Mouse (Mus musculus): ENCODE measurements around the gene Nfe2l1. TPM values are rescaled to one million over a fixed set of nuclear protein-coding genes. Genes with fewer than 3 reads are reported as not detected.

Gene Nfe2l1
- polyA plus RNA-seq, 1 experiment from 2014 or later, result 31.6 TPM

- Histone ChIP-seq H3K9me3 (ENCODE audit: control insufficient read depth) (no peaks in the 10 kb centered on the region), H3K27ac (ENCODE audit: low read depth, low read length) (no peak overlapping the region), H3K4me1 (replicated peaks; ENCODE audit: control insufficient read depth, insufficient read depth, low read length) (no peaks in the 10 kb centered on the region), H3K27me3 (replicated peaks; ENCODE audit: control insufficient read depth, insufficient read depth, low read length) (peaks cover 24% of the 10 kb centered on the region), H3K4me3 (ENCODE audit: low read depth, low read length) (peak overlapping the region; percentile 23), H3K4me2 (replicated peaks; ENCODE audit: low read depth) (peak overlapping the region; percentile 64), H3K36me3 (ENCODE audit: control insufficient read depth, insufficient read depth) (no peaks in the 10 kb centered on the region), H3K9ac (ENCODE audit: low read depth, low read length) (no peak overlapping the region)
- 30% methylated on average over 4 of the region's 4 CpGs for WGBS
- ATAC-seq, result no peak
- TF ChIP-seq CTCF (IDR thresholded peaks at IDR 0.05; ENCODE audit: low read depth), result no peak
Observed at GRCm38 (mm10) chr11:96875270-96875669, 45.5 kb upstream of the Nfe2l1 start.

GRCm38 (mm10) chr11:96873601-96874140 lies 43.9 kb upstream of the Nfe2l1 start:
- WGBS, result 68% methylated on average over 11 of the region's 11 CpGs
- Histone ChIP-seq H3K27ac (ENCODE audit: low read depth, low read length) (no peak overlapping the region), H3K9ac (ENCODE audit: low read depth, low read length) (no peak overlapping the region)

GRCm38 (mm10) chr11:96872441-96873379 lies 42.9 kb upstream of the Nfe2l1 start:
- H3K9me3 ChIP-seq (ENCODE audit: control insufficient read depth), result no peaks in the 10 kb centered on the region
- H3K27ac ChIP-seq (ENCODE audit: low read depth, low read length), result no peak overlapping the region
- H3K4me2 ChIP-seq (replicated peaks; ENCODE audit: low read depth), result no peak overlapping the region; the same call in 1 of the 2 replicates
- no peaks in the 10 kb centered on the region for H3K4me1 ChIP-seq (replicated peaks; ENCODE audit: control insufficient read depth, insufficient read depth, low read length)
- 21% methylated on average over 24 of the region's 24 CpGs for WGBS
- peaks cover 15% of the 10 kb centered on the region for H3K27me3 ChIP-seq (replicated peaks; ENCODE audit: control insufficient read depth, insufficient read depth, low read length)
- no peak for TF ChIP-seq CTCF (IDR thresholded peaks at IDR 0.05; ENCODE audit: low read depth)
- no peaks in the 10 kb centered on the region for H3K36me3 ChIP-seq (ENCODE audit: control insufficient read depth, insufficient read depth)
- ATAC-seq, result no peak
- no peak overlapping the region for H3K9ac ChIP-seq (ENCODE audit: low read depth, low read length)
- no peak overlapping the region for H3K4me3 ChIP-seq (ENCODE audit: low read depth, low read length)

More at GRCm38 (mm10) chr11:96873601-96874140, 43.9 kb upstream of the Nfe2l1 start:
- H3K27me3 ChIP-seq (replicated peaks; ENCODE audit: control insufficient read depth, insufficient read depth, low read length), result peaks cover 18% of the 10 kb centered on the region
- no peaks in the 10 kb centered on the region for H3K9me3 ChIP-seq (ENCODE audit: control insufficient read depth)
- H3K36me3 ChIP-seq (ENCODE audit: control insufficient read depth, insufficient read depth), result no peaks in the 10 kb centered on the region
- H3K4me1 ChIP-seq (replicated peaks; ENCODE audit: control insufficient read depth, insufficient read depth, low read length), result no peaks in the 10 kb centered on the region
- ATAC-seq, result no peak
- no peak overlapping the region for H3K4me3 ChIP-seq (ENCODE audit: low read depth, low read length)
- H3K4me2 ChIP-seq (replicated peaks; ENCODE audit: low read depth), result no peak overlapping the region
- TF ChIP-seq CTCF (IDR thresholded peaks at IDR 0.05; ENCODE audit: low read depth), result no peak

GRCm38 (mm10) chr11:96867149-96867548 lies 37.4 kb upstream of the Nfe2l1 start:
- peak; percentile 94 for TF ChIP-seq CTCF (IDR thresholded peaks at IDR 0.05; ENCODE audit: low read depth)
- Histone ChIP-seq H3K9me3 (ENCODE audit: control insufficient read depth) (no peaks in the 10 kb centered on the region), H3K4me3 (ENCODE audit: low read depth, low read length) (no peak overlapping the region), H3K36me3 (ENCODE audit: control insufficient read depth, insufficient read depth) (no peaks in the 10 kb centered on the region), H3K4me2 (replicated peaks; ENCODE audit: low read depth) (no peak overlapping the region), H3K4me1 (replicated peaks; ENCODE audit: control insufficient read depth, insufficient read depth, low read length) (no peaks in the 10 kb centered on the region), H3K9ac (ENCODE audit: low read depth, low read length) (no peak overlapping the region), H3K27ac (ENCODE audit: low read depth, low read length) (no peak overlapping the region), H3K27me3 (replicated peaks; ENCODE audit: control insufficient read depth, insufficient read depth, low read length) (peaks cover 8% of the 10 kb centered on the region)
- no peak for ATAC-seq
- 12% methylated on average over 5 of the region's 5 CpGs for WGBS

GRCm38 (mm10) chr11:96863206-96863995 lies 33.6 kb upstream of the Nfe2l1 start:
- TF ChIP-seq CTCF (IDR thresholded peaks at IDR 0.05; ENCODE audit: low read depth), result no peak
- 27% methylated on average over 26 of the region's 26 CpGs for WGBS

GRCm38 (mm10) chr11:96862534-96862933 lies 32.8 kb upstream of the Nfe2l1 start:
- TF ChIP-seq CTCF (IDR thresholded peaks at IDR 0.05; ENCODE audit: low read depth), result no peak
- H3K4me3 ChIP-seq (ENCODE audit: low read depth, low read length), result no peak overlapping the region; the same call in 1 of the 2 replicates
- WGBS, result 81% methylated on average over 12 of the region's 12 CpGs
- no peaks in the 10 kb centered on the region for H3K36me3 ChIP-seq (ENCODE audit: control insufficient read depth, insufficient read depth)
- H3K9ac ChIP-seq (ENCODE audit: low read depth, low read length), result no peak overlapping the region
- H3K4me2 ChIP-seq (replicated peaks; ENCODE audit: low read depth), result peak overlapping the region; percentile 76; the same call in 1 of the 2 replicates
- no peak overlapping the region for H3K27ac ChIP-seq (ENCODE audit: low read depth, low read length)
- no peak for ATAC-seq
- no peaks in the 10 kb centered on the region for H3K9me3 ChIP-seq (ENCODE audit: control insufficient read depth)
- peaks cover 8% of the 10 kb centered on the region for H3K27me3 ChIP-seq (replicated peaks; ENCODE audit: control insufficient read depth, insufficient read depth, low read length)
- no peaks in the 10 kb centered on the region for H3K4me1 ChIP-seq (replicated peaks; ENCODE audit: control insufficient read depth, insufficient read depth, low read length)

More at GRCm38 (mm10) chr11:96863206-96863995, 33.6 kb upstream of the Nfe2l1 start:
- no peak overlapping the region for H3K4me3 ChIP-seq (ENCODE audit: low read depth, low read length)
- no peak for ATAC-seq
- no peak overlapping the region for H3K9ac ChIP-seq (ENCODE audit: low read depth, low read length)
- H3K9me3 ChIP-seq (ENCODE audit: control insufficient read depth), result no peaks in the 10 kb centered on the region
- peaks cover 8% of the 10 kb centered on the region for H3K27me3 ChIP-seq (replicated peaks; ENCODE audit: control insufficient read depth, insufficient read depth, low read length)
- no peaks in the 10 kb centered on the region for H3K36me3 ChIP-seq (ENCODE audit: control insufficient read depth, insufficient read depth)
- no peak overlapping the region for H3K4me2 ChIP-seq (replicated peaks; ENCODE audit: low read depth)
- H3K4me1 ChIP-seq (replicated peaks; ENCODE audit: control insufficient read depth, insufficient read depth, low read length), result no peaks in the 10 kb centered on the region
- H3K27ac ChIP-seq (ENCODE audit: low read depth, low read length), result no peak overlapping the region
